Mouse (Mus musculus) ES-CJ7 (cell line): ENCODE data around the gene Ptch1.

Experiments
- DNase-seq: peaks from one replicate; pipeline ENCODE4 v3.0.0; 2011; ENCODE audit warnings: low read depth, low spot score

The Ptch1 gene

GRCm38 (mm10) chr13:63573256-63573835 lies at the start of gene Ptch1:
TSS of gene Ptch1 (minus strand) at chr13:63573598.
- DNase-seq: peak; percentile 83

- no peak for DNase-seq
Measured at GRCm38 (mm10) chr13:63621301-63621700, 47.9 kb upstream of the Ptch1 start.

DNA sequence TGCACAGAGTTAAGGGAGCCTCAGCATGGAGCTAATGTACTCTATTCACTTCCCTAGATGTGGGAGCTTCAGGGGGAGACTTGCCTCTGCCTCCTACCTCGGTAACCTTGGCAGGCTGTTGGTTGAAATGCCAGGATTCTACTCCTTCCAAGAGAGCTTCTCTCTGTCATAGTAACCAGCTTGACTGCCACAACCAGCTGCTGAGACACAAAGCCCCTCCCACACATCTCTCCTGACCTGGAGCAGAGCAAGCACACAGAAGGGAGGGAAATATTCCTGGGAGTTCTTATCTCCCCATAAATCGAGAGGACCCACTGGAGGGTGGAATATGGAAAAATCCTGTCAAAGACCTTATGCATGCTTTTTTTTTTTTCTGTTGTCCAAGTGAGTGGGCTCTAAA lies 39.8 kb upstream of the Ptch1 start:
- no peak for DNase-seq

DNA sequence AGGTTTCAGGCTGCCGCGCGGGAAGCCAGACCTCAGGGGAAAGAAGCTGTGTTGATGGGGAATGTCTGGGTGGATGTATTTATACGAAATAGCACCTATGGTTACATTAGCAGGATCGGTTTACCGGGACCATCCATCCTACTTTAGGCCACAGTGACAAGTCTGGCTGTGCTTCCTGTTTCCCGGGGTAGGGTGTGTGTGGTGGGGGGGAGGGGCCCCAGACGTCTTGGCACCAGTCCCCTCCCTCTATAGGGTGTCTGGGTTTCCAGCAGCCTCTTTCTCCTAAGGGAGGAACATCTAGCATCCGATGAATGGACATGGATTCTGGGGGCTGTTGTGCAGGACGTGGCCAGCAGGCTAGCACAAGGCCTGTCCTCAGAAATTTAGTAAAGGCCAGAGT lies 36.3 kb upstream of the Ptch1 start:
- peak; percentile 6 for DNase-seq

- DNase-seq: no peak
Measured at GRCm38 (mm10) chr13:63597593-63597992, 24.2 kb upstream of the Ptch1 start.

- DNase-seq: no peak
Measured at GRCm38 (mm10) chr13:63595869-63596268, 22.5 kb upstream of the Ptch1 start.

DNA sequence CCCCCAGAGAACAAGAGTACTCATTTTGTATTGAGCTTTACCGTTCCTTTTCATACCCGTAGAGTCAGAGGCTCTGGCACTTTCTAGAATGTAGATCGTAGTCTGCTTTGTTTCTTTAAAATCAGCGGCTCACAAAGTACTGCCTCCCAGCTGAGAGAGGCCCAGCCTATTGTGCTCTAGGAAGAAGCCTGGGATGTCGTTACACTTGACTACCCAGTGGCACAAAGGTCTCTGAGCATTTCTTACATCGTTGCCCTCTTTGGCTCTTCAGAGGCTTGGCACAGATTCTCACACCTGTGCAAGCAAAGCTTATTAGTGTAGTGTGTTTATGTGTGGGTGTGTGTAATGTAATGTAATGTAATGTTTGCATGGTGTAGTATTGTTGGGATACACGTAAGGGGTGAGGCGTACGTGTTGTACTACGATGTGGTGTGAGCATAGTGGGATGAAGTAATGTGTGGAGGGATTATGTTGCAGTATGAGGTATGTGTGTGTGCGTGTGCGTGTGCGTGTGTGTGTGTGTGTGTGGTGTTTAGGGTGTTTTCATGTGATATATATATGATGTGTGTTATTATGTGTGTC lies 20.2 kb upstream of the Ptch1 start:
- DNase-seq: no peak

GRCm38 (mm10) chr13:63592755-63593154 lies 19.4 kb upstream of the Ptch1 start:
- DNase-seq: no peak

- no peak for DNase-seq
Measured at GRCm38 (mm10) chr13:63574601-63575000, 1.2 kb upstream of the Ptch1 start.

DNA sequence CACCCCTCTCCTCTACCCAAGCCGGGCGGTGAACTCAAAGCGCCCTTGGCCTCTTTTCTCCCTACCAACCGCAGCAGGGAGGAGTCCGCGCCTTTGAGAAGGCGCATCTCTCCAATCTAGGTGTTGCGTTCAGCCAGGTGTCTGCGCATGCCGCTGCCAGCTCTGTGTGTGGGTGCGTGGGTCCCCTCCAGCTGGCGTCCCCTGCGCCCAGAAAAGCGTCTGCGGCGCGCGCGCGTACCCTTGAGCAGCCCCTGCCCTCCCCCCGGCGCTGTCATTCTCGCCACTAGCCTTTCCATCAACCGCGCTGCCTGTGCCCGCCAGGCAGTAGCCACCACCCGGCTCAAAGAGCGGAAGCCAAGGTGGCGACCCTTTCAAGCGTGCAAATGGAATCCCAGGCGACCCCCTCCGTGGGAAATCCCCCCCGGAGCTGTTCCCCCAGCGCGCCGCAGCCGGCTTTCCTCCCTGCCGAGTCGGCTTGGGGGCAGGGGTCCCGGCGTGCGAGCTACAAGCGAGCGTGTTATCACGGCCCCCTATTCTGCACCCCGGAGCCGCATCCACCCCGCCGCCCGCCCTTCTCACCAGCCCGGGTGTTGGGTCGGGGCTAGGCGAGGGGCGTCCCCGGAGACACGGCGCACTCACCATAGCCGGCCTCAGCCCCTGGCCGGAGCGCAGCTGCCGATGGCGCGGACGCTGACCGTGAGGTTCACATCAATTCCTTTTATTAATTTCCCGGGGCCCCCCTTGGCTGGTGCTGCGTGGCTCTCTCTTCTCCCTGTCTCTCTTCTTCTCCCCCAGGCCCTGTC lies 744 bp downstream of the Ptch1 start:
- peak; percentile 22 for DNase-seq

- no peak for DNase-seq
Measured at GRCm38 (mm10) chr13:63572111-63572452, 1.3 kb downstream of the Ptch1 start.

DNA sequence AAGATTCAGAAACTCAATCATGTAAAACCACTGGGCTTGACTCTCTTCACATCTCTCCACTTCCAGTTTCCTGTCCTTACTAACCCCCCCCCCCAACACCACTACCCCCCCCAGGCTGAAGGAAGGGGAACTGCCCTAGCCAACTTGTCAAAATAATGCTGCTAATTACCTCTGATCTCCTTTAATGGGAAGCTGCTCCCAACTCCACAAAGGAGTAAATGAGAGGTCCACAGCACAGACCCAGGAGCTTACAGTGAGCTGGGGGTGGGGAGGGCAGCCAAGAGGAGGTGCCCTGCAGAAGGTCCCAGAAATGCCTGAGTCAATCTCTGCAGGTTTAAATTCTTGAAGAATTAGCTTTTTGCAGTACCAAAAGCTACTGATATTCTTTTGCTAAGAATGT lies 2.9 kb downstream of the Ptch1 start:
- DNase-seq: no peak

GRCm38 (mm10) chr13:63569396-63569756 lies 4.0 kb downstream of the Ptch1 start:
- DNase-seq: no peak

DNA sequence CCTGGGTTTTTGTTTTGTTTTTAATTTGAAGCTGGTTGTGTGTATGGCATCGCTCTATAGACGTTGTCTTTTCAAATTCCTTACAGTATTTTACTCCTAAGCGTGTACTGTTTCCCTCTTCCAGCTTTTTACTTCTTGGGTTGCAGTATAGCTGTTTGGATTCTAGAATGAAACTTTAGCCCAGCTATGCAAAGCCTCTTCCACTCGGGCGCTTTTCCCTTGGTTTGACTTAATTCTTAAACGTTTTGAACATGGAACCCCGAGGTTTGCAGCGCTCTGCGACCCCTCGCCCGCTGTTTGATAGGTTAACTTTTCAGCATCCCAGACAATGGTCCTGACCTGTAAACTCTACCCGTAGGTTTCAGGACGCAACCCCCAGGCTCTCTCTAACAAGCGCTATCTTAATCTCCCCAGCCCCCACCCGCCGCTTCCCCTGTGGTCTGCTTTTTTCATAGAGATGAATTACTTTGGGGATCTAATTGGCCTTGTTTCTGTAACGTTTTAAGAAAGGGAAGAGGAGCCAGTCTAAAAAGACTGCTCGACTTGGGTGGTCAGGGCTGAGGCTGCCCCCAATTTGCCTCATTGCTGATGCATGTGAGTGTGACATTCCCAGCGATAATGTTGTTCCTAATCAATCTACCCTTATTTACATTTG lies 4.5 kb downstream of the Ptch1 start:
- peak; percentile 86 for DNase-seq

GRCm38 (mm10) chr13:63568306-63568705 lies 5.1 kb downstream of the Ptch1 start:
- DNase-seq: peak; percentile 13

GRCm38 (mm10) chr13:63567677-63568293 lies 5.6 kb downstream of the Ptch1 start:
- DNase-seq: peak; percentile 92

GRCm38 (mm10) chr13:63566018-63567015 lies 7.1 kb downstream of the Ptch1 start:
- peak; percentile 90 for DNase-seq

DNA sequence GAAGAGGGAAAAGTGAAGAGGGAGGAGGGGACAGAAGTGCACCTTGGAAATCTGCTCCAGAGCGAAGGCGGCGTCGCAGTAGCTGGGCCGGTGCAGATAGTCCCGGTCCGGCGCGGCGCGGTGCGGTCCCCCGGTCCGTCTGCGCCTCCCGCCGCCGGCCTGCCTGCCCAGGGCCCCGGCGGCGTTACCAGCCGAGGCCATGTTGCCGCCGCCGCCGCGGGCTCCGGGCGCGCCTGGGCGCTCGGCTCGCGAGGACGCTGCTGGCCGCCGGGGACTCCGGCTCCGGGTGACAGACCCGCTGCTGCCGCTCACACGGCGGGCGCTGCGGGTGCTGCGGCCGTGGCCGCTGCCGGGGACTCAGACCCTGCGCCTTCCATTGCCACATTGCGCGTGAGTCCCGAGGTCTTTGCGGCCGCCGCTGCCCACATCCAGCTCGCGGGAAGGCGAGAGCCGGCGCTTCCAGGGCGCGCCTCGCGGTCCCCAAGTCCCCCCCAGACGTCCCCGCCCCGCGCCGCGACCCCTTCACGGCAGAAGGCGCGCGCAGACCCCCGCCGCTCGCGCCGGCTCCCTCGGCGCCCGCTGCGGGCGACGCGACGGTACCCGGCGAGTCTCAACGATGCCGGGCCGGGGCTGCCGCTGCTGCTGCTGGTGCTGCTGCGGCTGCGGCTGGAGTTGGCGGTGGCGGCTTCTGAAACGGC lies 7.9 kb downstream of the Ptch1 start:
- no peak for DNase-seq

DNA sequence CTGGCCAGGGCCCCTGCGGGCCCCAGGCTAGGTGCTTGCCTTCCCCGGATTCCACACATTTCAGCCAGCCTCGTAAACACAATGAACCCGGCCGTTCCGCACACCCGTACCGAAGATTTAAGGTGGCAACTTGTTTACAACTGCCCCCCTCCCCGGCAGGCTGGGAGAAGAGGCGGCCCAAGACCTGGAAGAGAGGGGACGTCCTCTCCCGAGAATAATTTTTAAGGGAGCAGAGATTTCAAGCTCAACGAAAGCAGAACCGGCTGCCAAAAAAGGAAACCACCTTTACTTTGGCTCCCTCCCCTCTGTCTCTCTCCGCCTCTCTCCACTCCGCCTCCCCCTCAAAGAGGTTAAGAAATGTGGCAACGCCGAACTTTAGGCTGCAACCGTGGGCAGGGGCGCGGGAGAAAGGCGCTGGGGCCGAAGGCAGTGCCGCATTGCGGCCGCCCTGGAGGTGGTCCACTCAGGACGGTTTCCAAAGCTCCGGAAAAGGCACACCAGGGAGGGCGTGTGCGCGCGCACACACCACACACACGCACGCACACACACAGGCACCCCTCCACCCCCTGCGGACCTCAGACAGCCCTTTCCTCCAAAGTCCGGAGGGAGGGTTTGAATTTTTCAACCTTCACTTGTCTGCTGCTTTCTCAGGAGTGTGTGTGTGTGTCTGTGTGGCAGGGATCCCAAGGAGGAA lies 8.6 kb downstream of the Ptch1 start:
- DNase-seq: peak; percentile 80
